Mouse (Mus musculus) embryo, embryonic 11.5 days (tissue): ENCODE results near the gene Zfp273.
"Not testable (repeated sequence)": the region's sequence is repeated elsewhere in the genome, so short reads cannot be mapped to it uniquely, and the experiment has no call there.

ENCODE experiments used
- DNase-seq: peaks from one replicate; pipeline ENCODE4 v3.0.0-alpha.2; 2012; ENCODE audit warnings: low read depth, low spot score

Zfp273 gene

DNA sequence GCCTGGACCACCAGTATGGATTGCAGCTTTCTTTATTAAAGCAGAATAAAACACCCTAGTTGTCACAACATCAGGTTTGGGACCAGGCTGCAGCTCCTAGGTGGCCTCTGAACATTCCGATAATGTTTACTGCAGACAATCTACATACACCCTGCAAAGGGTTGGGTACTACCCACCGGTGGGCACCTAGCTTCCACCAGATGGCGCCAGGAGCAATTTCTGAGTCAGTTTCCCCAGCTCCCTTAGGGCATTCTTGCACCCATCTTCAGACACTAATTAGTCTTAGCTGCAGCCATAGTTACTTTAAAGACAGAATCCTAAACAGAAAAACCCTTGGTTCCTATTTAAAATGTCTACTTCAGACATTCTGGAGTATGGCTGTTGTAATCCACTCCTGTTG lies 54.4 kb downstream of the Zfp273 start:
- DNase-seq, result no peak

DNA sequence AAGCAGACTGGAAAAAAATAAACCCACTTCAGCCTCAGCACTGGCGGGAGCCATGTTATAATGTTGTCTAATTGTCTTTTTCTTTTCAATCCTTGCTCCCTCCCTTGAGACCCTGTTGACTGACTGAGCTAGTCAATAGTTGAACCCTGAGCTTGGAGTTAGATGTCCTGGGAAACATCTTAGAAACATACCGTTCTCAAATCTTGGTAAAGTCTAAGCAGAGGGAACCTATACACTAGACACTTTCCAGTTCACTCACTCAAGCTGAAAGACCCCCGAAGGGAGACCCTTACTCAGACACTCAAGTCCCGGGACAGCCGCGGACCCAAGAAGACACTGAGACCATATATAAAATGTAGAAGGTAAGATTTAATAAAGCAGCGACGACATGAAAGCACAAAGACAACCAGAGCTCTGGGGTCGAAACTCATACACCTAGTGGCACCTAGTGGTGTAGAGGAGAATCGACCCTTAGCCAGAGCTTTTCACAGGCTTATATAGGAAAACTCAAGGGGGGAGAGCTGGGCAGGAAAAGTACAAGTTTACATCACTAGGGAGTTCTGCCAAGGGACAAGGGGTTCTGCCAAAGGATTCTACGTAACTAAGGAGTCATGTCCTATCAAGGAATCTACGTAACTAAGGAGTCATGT lies 62.6 kb downstream of the Zfp273 start:
- DNase-seq, result not testable (repeated sequence)
